Mouse (Mus musculus) MEL (cell line): ENCODE measurements around the gene Kif5c.

Experiments used
- CTCF ChIP-seq, 3 experiments: IDR thresholded peaks in 2 of 3; conservative IDR thresholded peaks in 1 of 3; 2 replicates each; pipeline ENCODE4 v1.5.1; 2011 to 2012; ENCODE audit warnings: low read length in 3 of 3, low read depth in 2 of 3, mild to moderate bottlenecking in 2 of 3, improper control_type of control experiment in 1 of 3, inconsistent platforms in 1 of 3, mixed read lengths in 1 of 3, moderate library complexity in 1 of 3; ENCODE audit not compliant: control insufficient read depth in 1 of 3, insufficient read depth in 1 of 3, poor library complexity in 1 of 3, severe bottlenecking in 1 of 3
- MAZ ChIP-seq: IDR thresholded peaks from 2 replicates; pipeline ENCODE4 v1.6.1; 2012; ENCODE audit warnings: low read depth, mild to moderate bottlenecking, inconsistent platforms, low read length, improper control_type of control experiment
- MEF2A ChIP-seq: IDR thresholded peaks from 2 replicates; pipeline ENCODE4 v1.6.1; 2014; ENCODE audit warnings: low read depth, mild to moderate bottlenecking, inconsistent platforms, low read length, improper control_type of control experiment; ENCODE audit not compliant: poor library complexity, insufficient replicate concordance, severe bottlenecking; ENCODE audit errors: extremely low read depth
- NRF1 ChIP-seq: IDR thresholded peaks from 2 replicates; pipeline ENCODE4 v1.6.1; 2014; ENCODE audit warnings: low read depth, mild to moderate bottlenecking, inconsistent platforms, low read length, improper control_type of control experiment, moderate library complexity; ENCODE audit not compliant: poor library complexity, insufficient read depth, severe bottlenecking
- POLR2AphosphoS2 ChIP-seq: IDR thresholded peaks from 2 replicates; pipeline ENCODE4 v1.6.1; 2011; ENCODE audit warnings: low read length, improper control_type of control experiment
- POLR2AphosphoS5 ChIP-seq: IDR thresholded peaks from 2 replicates; pipeline ENCODE4 v1.6.1; 2012; ENCODE audit warnings: low read depth, borderline replicate concordance, mild to moderate bottlenecking, inconsistent platforms, low read length, moderate library complexity, mixed read lengths
- SIN3A ChIP-seq: IDR thresholded peaks from 2 replicates; pipeline ENCODE4 v1.6.1; 2012; ENCODE audit warnings: low read length, improper control_type of control experiment, inconsistent platforms
- TAL1 ChIP-seq: IDR thresholded peaks from 2 replicates; pipeline ENCODE4 v1.6.1; 2012; ENCODE audit warnings: mild to moderate bottlenecking, inconsistent platforms, low read length, moderate library complexity, mixed read lengths

GRCm38 (mm10) chr2:49744251-49745093, 125.4 kb downstream of the Kif5c start:
- TF ChIP-seq TAL1: no peak
- TF ChIP-seq CTCF (IDR thresholded peaks at IDR 0.05 in 2 of 3, conservative IDR thresholded peaks at IDR 0.05 in 1 of 3; ENCODE audit: control insufficient read depth in 1 of 3, insufficient read depth in 1 of 3, low read depth in 2 of 3, low read length in 3 of 3, poor library complexity in 1 of 3, severe bottlenecking in 1 of 3): no peak
- no peak for TF ChIP-seq POLR2AphosphoS5
- no peak for TF ChIP-seq NRF1
- TF ChIP-seq SIN3A: no peak
- no peak for TF ChIP-seq MAZ
- TF ChIP-seq POLR2AphosphoS2: no peak
- TF ChIP-seq MEF2A: no peak
